Mouse (Mus musculus): ENCODE results near the gene Bfsp1. TPM values are rescaled to one million over a fixed set of nuclear protein-coding genes. Genes with fewer than 3 reads are reported as not detected.

The Bfsp1 gene
- total RNA-seq, 1 experiment = 0.62 TPM

DNA sequence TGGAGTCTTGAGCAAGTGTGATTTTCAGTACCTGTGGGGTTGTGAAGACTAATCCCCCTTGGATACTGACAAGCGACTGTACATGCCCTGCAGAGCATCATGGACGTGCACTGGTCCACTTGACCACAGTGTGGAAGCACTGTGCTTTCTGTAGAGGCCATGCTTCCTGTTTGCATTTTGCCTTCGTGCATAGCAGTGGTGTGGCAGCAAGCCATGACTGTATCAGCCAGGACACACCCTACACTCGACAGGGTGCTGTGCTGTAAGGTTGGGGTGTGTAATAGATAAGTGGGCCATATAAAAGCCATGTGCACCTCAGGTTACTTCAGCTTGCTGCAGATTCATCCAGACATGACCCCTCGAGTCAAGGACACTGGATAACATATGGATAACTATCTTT lies 24.3 kb downstream of the Bfsp1 start:
- H3K4me3 ChIP-seq (ENCODE audit: insufficient read depth in 1 of 2, low read depth in 1 of 2, low read length in 2 of 2, poor library complexity in 1 of 2, severe bottlenecking in 1 of 2) = no peak overlapping the region
- no peaks in the 10 kb centered on the region for H3K36me3 ChIP-seq (ENCODE audit: control insufficient read depth, insufficient read depth, low read length, poor library complexity, severe bottlenecking)
- H3K27ac ChIP-seq (ENCODE audit: insufficient read depth, low read depth, low read length, poor library complexity, severe bottlenecking) = no peak overlapping the region
- in situ Hi-C loops (cut with MboI; ENCODE audit: low sequenced_read_pairs in 2 of 2, unreplicated experiment in 2 of 2) = loop anchor here in 1 of 2 experiments (25.0 kb wide), 1 partner anchor 374 kb away; no protein-coding TSS in a partner anchor
- H3K9me3 ChIP-seq (ENCODE audit: control insufficient read depth, insufficient read depth, low read depth, low read length) = no peaks in the 10 kb centered on the region
- TF ChIP-seq MAFK (IDR thresholded peaks at IDR 0.05; ENCODE audit: insufficient read depth, low read depth, low read length) (no peak), CHD2 (IDR thresholded peaks at IDR 0.05; ENCODE audit: low read depth, low read length) (no peak), ZNF384 (IDR thresholded peaks at IDR 0.05; ENCODE audit: low read depth, low read length) (no peak), ZC3H11A (IDR thresholded peaks at IDR 0.05; ENCODE audit: borderline replicate concordance, low read depth, low read length) (no peak), HCFC1 (IDR thresholded peaks at IDR 0.05; ENCODE audit: borderline replicate concordance, insufficient read depth, low read length) (no peak)
- no peak for DNase-seq (ENCODE audit: low read depth, low spot score)
- H3K9ac ChIP-seq (ENCODE audit: insufficient read depth, low read depth, low read length, poor library complexity, severe bottlenecking) = no peak overlapping the region
- H3K4me1 ChIP-seq (ENCODE audit: control insufficient read depth in 2 of 2, insufficient read depth in 2 of 2, low read length in 2 of 2, poor library complexity in 1 of 2) = no peaks in the 10 kb centered on the region

DNA sequence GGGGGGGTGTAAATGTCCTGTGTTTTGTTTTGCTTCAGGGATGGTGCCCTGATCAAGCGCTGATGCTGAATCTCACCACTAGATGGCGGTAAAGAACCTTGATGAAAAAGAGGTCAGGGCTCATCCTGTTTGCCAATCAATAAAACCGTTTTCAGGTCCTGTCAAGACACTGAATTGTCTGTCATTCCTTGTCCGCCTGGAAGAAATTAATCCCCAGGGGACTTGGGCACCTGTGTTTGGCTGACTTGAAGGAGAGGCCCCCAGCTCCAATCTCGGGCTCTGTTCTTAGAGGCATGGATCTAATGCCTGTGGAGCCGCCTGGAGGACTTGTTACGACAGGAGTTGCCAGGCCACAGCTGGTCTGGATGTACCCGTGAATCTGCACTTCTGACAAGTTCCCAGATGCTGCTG lies 25.7 kb downstream of the Bfsp1 start:
- in situ Hi-C loops (cut with MboI; ENCODE audit: low sequenced_read_pairs in 2 of 2, unreplicated experiment in 2 of 2) = loop anchor here in 1 of 2 experiments (25.0 kb wide), 1 partner anchor 375 kb away; no protein-coding TSS in a partner anchor
- no peaks in the 10 kb centered on the region for H3K36me3 ChIP-seq (ENCODE audit: control insufficient read depth, insufficient read depth, low read length, poor library complexity, severe bottlenecking)
- H3K4me3 ChIP-seq (ENCODE audit: insufficient read depth in 1 of 2, low read depth in 1 of 2, low read length in 2 of 2, poor library complexity in 1 of 2, severe bottlenecking in 1 of 2) = no peak overlapping the region
- no peak overlapping the region for H3K27ac ChIP-seq (ENCODE audit: insufficient read depth, low read depth, low read length, poor library complexity, severe bottlenecking)
- H3K4me1 ChIP-seq (ENCODE audit: control insufficient read depth in 2 of 2, insufficient read depth in 2 of 2, low read length in 2 of 2, poor library complexity in 1 of 2) = no peaks in the 10 kb centered on the region
- TF ChIP-seq ZNF384 (IDR thresholded peaks at IDR 0.05; ENCODE audit: low read depth, low read length) (no peak), HCFC1 (IDR thresholded peaks at IDR 0.05; ENCODE audit: borderline replicate concordance, insufficient read depth, low read length) (no peak), ZC3H11A (IDR thresholded peaks at IDR 0.05; ENCODE audit: borderline replicate concordance, low read depth, low read length) (peak; percentile 62; the same call in 1 of the 2 replicates), MAFK (IDR thresholded peaks at IDR 0.05; ENCODE audit: insufficient read depth, low read depth, low read length) (no peak), CHD2 (IDR thresholded peaks at IDR 0.05; ENCODE audit: low read depth, low read length) (no peak)
- no peak overlapping the region for H3K9ac ChIP-seq (ENCODE audit: insufficient read depth, low read depth, low read length, poor library complexity, severe bottlenecking)
- peak; percentile 76 for DNase-seq (ENCODE audit: low read depth, low spot score)
- H3K9me3 ChIP-seq (ENCODE audit: control insufficient read depth, insufficient read depth, low read depth, low read length) = no peaks in the 10 kb centered on the region

DNA sequence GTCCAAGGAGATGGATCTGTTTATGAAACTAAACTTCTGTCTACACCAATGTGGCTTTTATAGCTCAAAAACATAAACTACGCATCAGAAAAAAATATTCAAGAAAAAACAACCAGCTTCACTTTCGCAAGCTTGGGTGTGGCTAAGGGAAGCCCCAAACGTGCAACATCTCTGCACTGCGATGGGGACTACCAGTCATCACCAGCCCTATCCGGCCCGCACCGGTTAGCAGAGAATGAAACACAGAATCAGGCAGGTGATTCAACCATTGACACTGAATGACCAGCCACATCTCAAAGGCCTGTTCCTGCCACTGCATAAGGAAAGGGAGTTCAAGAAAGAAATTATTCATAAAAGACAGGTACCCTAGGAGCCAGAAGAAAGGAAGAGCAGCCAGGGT lies 27.2 kb downstream of the Bfsp1 start:
- H3K36me3 ChIP-seq (ENCODE audit: control insufficient read depth, insufficient read depth, low read length, poor library complexity, severe bottlenecking) = no peaks in the 10 kb centered on the region
- no peaks in the 10 kb centered on the region for H3K4me1 ChIP-seq (ENCODE audit: control insufficient read depth in 2 of 2, insufficient read depth in 2 of 2, low read length in 2 of 2, poor library complexity in 1 of 2)
- no peak overlapping the region for H3K9ac ChIP-seq (ENCODE audit: insufficient read depth, low read depth, low read length, poor library complexity, severe bottlenecking)
- in situ Hi-C loops (cut with MboI; ENCODE audit: low sequenced_read_pairs in 2 of 2, unreplicated experiment in 2 of 2) = loop anchor here in 1 of 2 experiments (25.0 kb wide), 1 partner anchor 376 kb away; no protein-coding TSS in a partner anchor
- peak; percentile 17 for DNase-seq (ENCODE audit: low read depth, low spot score)
- no peak for TF ChIP-seq ZC3H11A (IDR thresholded peaks at IDR 0.05; ENCODE audit: borderline replicate concordance, low read depth, low read length)
- no peak overlapping the region for H3K4me3 ChIP-seq (ENCODE audit: insufficient read depth in 1 of 2, low read depth in 1 of 2, low read length in 2 of 2, poor library complexity in 1 of 2, severe bottlenecking in 1 of 2)
- no peak overlapping the region for H3K27ac ChIP-seq (ENCODE audit: insufficient read depth, low read depth, low read length, poor library complexity, severe bottlenecking)
- H3K9me3 ChIP-seq (ENCODE audit: control insufficient read depth, insufficient read depth, low read depth, low read length) = no peaks in the 10 kb centered on the region

DNA sequence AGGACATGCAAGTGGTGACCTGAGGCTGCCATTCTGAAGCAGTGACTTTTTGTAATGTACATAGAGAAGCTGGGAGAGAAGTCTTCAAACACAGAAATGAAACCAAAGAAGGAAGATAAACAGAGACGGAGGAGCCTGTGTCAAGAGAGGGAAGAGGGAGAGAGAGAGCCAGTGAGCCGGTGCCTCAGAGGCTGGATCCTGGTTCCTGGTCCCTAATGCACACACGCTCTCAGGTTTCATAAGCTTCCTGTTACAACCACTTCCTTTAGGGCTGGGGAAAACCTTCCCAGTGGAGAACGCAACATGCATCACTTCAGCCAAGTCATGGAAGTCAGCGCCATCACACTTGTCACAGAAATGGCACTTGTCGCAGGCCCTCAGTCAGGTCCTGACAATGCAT lies 28.9 kb downstream of the Bfsp1 start:
- no peak for TF ChIP-seq ZNF384 (IDR thresholded peaks at IDR 0.05; ENCODE audit: low read depth, low read length)
- no peak for TF ChIP-seq ZC3H11A (IDR thresholded peaks at IDR 0.05; ENCODE audit: borderline replicate concordance, low read depth, low read length)
- no peak for TF ChIP-seq CHD2 (IDR thresholded peaks at IDR 0.05; ENCODE audit: low read depth, low read length)
- no peak for TF ChIP-seq MAFK (IDR thresholded peaks at IDR 0.05; ENCODE audit: insufficient read depth, low read depth, low read length)
- TF ChIP-seq HCFC1 (IDR thresholded peaks at IDR 0.05; ENCODE audit: borderline replicate concordance, insufficient read depth, low read length) = no peak
- in situ Hi-C loops (cut with MboI; ENCODE audit: low sequenced_read_pairs in 2 of 2, unreplicated experiment in 2 of 2) = loop anchor here in 1 of 2 experiments (25.0 kb wide), 1 partner anchor 378 kb away; no protein-coding TSS in a partner anchor
- Histone ChIP-seq H3K27ac (ENCODE audit: insufficient read depth, low read depth, low read length, poor library complexity, severe bottlenecking) (no peak overlapping the region), H3K9me3 (ENCODE audit: control insufficient read depth, insufficient read depth, low read depth, low read length) (no peaks in the 10 kb centered on the region), H3K9ac (ENCODE audit: insufficient read depth, low read depth, low read length, poor library complexity, severe bottlenecking) (no peak overlapping the region), H3K4me1 (ENCODE audit: control insufficient read depth in 2 of 2, insufficient read depth in 2 of 2, low read length in 2 of 2, poor library complexity in 1 of 2) (no peaks in the 10 kb centered on the region), H3K36me3 (ENCODE audit: control insufficient read depth, insufficient read depth, low read length, poor library complexity, severe bottlenecking) (no peaks in the 10 kb centered on the region), H3K4me3 (ENCODE audit: insufficient read depth in 1 of 2, low read depth in 1 of 2, low read length in 2 of 2, poor library complexity in 1 of 2, severe bottlenecking in 1 of 2) (no peak overlapping the region)
- no peak for DNase-seq (ENCODE audit: low read depth, low spot score)

DNA sequence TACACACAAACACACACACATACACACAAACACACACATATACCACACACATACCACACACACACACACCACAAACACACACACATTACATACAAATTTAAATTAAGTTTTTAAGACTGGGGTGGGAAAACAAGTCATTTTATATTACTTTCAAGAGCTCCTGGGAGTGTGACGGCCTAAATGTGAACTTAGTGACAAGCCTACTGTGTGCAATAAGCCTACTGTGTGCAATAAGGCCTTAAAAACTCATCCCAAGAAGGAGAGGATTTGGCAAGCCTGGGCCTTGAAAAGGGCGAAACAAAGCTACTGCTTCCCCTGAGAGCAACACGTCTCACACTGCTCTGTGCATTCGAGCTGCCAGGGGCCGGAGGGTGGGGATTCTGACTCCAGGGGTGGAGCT lies 30.3 kb downstream of the Bfsp1 start:
- Histone ChIP-seq H3K27ac (ENCODE audit: insufficient read depth, low read depth, low read length, poor library complexity, severe bottlenecking) (no peak overlapping the region), H3K4me3 (ENCODE audit: insufficient read depth in 1 of 2, low read depth in 1 of 2, low read length in 2 of 2, poor library complexity in 1 of 2, severe bottlenecking in 1 of 2) (no peak overlapping the region), H3K9me3 (ENCODE audit: control insufficient read depth, insufficient read depth, low read depth, low read length) (no peaks in the 10 kb centered on the region), H3K9ac (ENCODE audit: insufficient read depth, low read depth, low read length, poor library complexity, severe bottlenecking) (no peak overlapping the region), H3K36me3 (ENCODE audit: control insufficient read depth, insufficient read depth, low read length, poor library complexity, severe bottlenecking) (no peaks in the 10 kb centered on the region), H3K4me1 (ENCODE audit: control insufficient read depth in 2 of 2, insufficient read depth in 2 of 2, low read length in 2 of 2, poor library complexity in 1 of 2) (no peaks in the 10 kb centered on the region)
- in situ Hi-C loops (cut with MboI; ENCODE audit: low sequenced_read_pairs in 2 of 2, unreplicated experiment in 2 of 2) = loop anchor here in 1 of 2 experiments (25.0 kb wide), 1 partner anchor 380 kb away; no protein-coding TSS in a partner anchor
- no peak for DNase-seq (ENCODE audit: low read depth, low spot score)
- TF ChIP-seq ZNF384 (IDR thresholded peaks at IDR 0.05; ENCODE audit: low read depth, low read length) (no peak), CHD2 (IDR thresholded peaks at IDR 0.05; ENCODE audit: low read depth, low read length) (no peak), ZC3H11A (IDR thresholded peaks at IDR 0.05; ENCODE audit: borderline replicate concordance, low read depth, low read length) (no peak), MAFK (IDR thresholded peaks at IDR 0.05; ENCODE audit: insufficient read depth, low read depth, low read length) (no peak), HCFC1 (IDR thresholded peaks at IDR 0.05; ENCODE audit: borderline replicate concordance, insufficient read depth, low read length) (no peak)

Measured in ES-E14 (cell line).